Mouse (Mus musculus) CD4-positive, CD25-positive, alpha-beta regulatory T cell, adult 9 weeks (primary cell): ENCODE data around the gene Gm28891. TPM values are rescaled to one million over a fixed set of nuclear protein-coding genes. Genes with fewer than 3 reads are reported as not detected.

ENCODE experiments used
- polyA plus RNA-seq: library from polyadenylated mRNA; unstranded; fragments of 100-300 nt; shearing (Covaris generic); gene quantifications from one replicate; pipeline ENCODE4 v1.2.1, GENCODE M21; 2017

Gm28891 gene
- polyA plus RNA-seq, result not detected

GRCm38 (mm10) chrY:60240902-60241301 is at the start of gene Gm28891:
Gene Gm28891 (plus strand): TSS chrY:60241202.

